Mouse (Mus musculus): ENCODE results near the gene Slc16a4. TPM values are rescaled to one million over a fixed set of nuclear protein-coding genes. Genes with fewer than 3 reads are reported as not detected.

The Slc16a4 gene
- polyA plus RNA-seq, 1 experiment from 2014 or later = 1.9 TPM

DNA sequence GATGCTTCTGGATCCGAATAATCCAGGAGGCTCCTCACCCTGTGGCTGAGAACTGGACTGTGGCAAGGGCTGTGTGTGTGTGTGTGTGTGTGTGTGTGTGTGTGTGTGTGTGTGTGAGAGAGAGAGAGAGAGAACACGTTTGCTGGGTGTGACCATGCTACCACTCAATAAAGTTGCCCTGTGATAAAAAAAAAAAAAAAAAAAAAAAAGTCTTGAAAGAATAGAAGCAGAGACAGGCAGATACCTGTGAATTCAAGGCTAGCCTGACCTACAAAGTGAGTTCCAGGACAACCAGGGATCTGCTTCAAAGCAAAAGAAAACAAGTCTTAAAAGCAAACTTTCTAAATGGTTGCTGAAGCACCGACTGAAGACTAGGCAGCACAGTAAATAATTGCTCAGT is 52.9 kb downstream of the Slc16a4 start:
- H3K4me1 ChIP-seq (replicated peaks; ENCODE audit: control insufficient read depth, insufficient read depth, low read length) = no peaks in the 10 kb centered on the region
- ATAC-seq (replicated peaks; ENCODE audit: low FRiP score) = no peak
- no peak overlapping the region for H3K4me2 ChIP-seq
- no peak overlapping the region for H3K4me3 ChIP-seq (ENCODE audit: low read depth, low read length)
- H3K27ac ChIP-seq (ENCODE audit: low read depth, low read length) = no peak overlapping the region
- no peak for DNase-seq (ENCODE audit: low spot score)
- no peaks in the 10 kb centered on the region for H3K27me3 ChIP-seq (replicated peaks; ENCODE audit: control insufficient read depth, insufficient read depth, low read length)
- H3K9ac ChIP-seq (ENCODE audit: low read depth, low read length) = no peak overlapping the region
- no peaks in the 10 kb centered on the region for H3K9me3 ChIP-seq (ENCODE audit: control insufficient read depth, low read length)
- WGBS = 52% methylated on average over 3 of the region's 3 CpGs
- H3K36me3 ChIP-seq (ENCODE audit: control insufficient read depth, insufficient read depth, low read length) = no peaks in the 10 kb centered on the region

DNA sequence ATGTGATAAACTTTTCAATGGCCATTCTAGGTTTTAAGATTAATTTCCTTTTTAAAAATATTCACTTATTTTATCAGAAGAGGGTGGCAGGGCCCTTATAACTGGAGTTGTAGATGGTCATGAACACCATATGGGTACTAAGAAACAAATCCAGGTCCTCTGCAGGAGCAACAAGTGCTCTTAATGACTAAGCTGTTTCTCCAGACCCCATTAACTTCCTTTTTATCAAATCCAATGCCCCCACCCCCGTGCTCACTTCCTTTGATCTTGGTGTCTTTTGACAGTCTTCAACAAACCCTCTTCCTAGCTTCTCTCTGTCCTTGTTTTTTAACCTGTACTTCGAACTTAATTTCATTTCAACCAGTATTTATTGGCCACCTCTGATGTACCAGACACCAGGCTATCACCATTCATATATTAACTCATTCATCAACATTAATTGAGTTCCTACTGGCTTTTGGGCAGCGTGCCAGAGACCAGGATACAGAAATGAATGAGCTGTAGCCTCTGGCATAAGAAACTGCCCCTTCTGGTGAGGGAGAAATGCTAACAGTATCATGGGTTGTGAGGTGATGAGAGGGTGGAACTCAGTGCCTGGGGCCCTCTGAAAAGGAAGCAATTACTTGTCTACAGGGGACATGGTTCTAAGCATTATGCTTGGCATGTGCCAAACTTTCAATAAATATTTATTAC is 54.1 kb downstream of the Slc16a4 start:
- Histone ChIP-seq H3K4me1 (replicated peaks; ENCODE audit: control insufficient read depth, insufficient read depth, low read length) (no peaks in the 10 kb centered on the region), H3K36me3 (ENCODE audit: control insufficient read depth, insufficient read depth, low read length) (no peaks in the 10 kb centered on the region), H3K4me3 (ENCODE audit: low read depth, low read length) (no peak overlapping the region), H3K27ac (ENCODE audit: low read depth, low read length) (no peak overlapping the region), H3K4me2 (peak overlapping the region; percentile 17; the same call in 1 of the 2 replicates), H3K9me3 (ENCODE audit: control insufficient read depth, low read length) (no peaks in the 10 kb centered on the region), H3K9ac (ENCODE audit: low read depth, low read length) (no peak overlapping the region), H3K27me3 (replicated peaks; ENCODE audit: control insufficient read depth, insufficient read depth, low read length) (no peaks in the 10 kb centered on the region)
- DNase-seq (ENCODE audit: low spot score) (no peak), ATAC-seq (replicated peaks; ENCODE audit: low FRiP score) (0 out of 2 replicates have a peak, but pooled peaks have one; percentile 20)
- WGBS = 36% methylated on average over 3 of the region's 3 CpGs

DNA sequence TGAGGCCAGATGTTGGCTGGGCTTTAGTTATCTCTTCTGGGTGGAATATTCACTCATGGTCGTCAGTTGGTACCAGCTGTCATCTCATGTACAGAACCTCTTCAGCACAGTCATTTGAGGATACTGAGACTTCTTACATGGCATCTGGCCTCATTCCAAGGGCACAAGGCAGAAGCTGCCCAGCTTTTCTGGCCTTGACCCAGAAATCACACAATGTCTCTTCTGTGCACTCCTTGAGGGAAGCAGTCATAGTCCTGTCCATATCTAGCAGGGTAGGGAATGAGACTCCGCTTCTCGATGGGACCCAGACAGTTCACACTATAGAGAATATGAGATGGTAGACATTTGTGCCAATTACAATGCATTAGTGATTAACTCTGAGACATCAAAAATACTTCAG is 58.0 kb downstream of the Slc16a4 start:
- Histone ChIP-seq H3K4me2 (no peak overlapping the region), H3K27me3 (replicated peaks; ENCODE audit: control insufficient read depth, insufficient read depth, low read length) (no peaks in the 10 kb centered on the region), H3K9me3 (ENCODE audit: control insufficient read depth, low read length) (no peaks in the 10 kb centered on the region), H3K9ac (ENCODE audit: low read depth, low read length) (no peak overlapping the region), H3K36me3 (ENCODE audit: control insufficient read depth, insufficient read depth, low read length) (no peaks in the 10 kb centered on the region), H3K4me1 (replicated peaks; ENCODE audit: control insufficient read depth, insufficient read depth, low read length) (no peaks in the 10 kb centered on the region), H3K27ac (ENCODE audit: low read depth, low read length) (no peak overlapping the region), H3K4me3 (ENCODE audit: low read depth, low read length) (no peak overlapping the region)
- WGBS = 73% methylated on average over 3 of the region's 3 CpGs
- DNase-seq (ENCODE audit: low spot score) = no peak
- no peak for ATAC-seq (replicated peaks; ENCODE audit: low FRiP score)

GRCm38 (mm10) chr3:107351706-107352105 is 60.7 kb downstream of the Slc16a4 start:
- H3K9me3 ChIP-seq (ENCODE audit: control insufficient read depth, low read length) = no peaks in the 10 kb centered on the region
- no peak overlapping the region for H3K4me2 ChIP-seq
- no peak overlapping the region for H3K4me3 ChIP-seq (ENCODE audit: low read depth, low read length)
- no peak overlapping the region for H3K27ac ChIP-seq (ENCODE audit: low read depth, low read length)
- DNase-seq (ENCODE audit: low spot score) (no peak), ATAC-seq (replicated peaks; ENCODE audit: low FRiP score) (no peak)
- no peaks in the 10 kb centered on the region for H3K4me1 ChIP-seq (replicated peaks; ENCODE audit: control insufficient read depth, insufficient read depth, low read length)
- H3K27me3 ChIP-seq (replicated peaks; ENCODE audit: control insufficient read depth, insufficient read depth, low read length) = no peaks in the 10 kb centered on the region
- no peaks in the 10 kb centered on the region for H3K36me3 ChIP-seq (ENCODE audit: control insufficient read depth, insufficient read depth, low read length)
- no peak overlapping the region for H3K9ac ChIP-seq (ENCODE audit: low read depth, low read length)
- WGBS = 60% methylated on average over 3 of the region's 3 CpGs

- DNase-seq (ENCODE audit: low spot score) = no peak
- Histone ChIP-seq H3K36me3 (ENCODE audit: control insufficient read depth, insufficient read depth, low read length) (no peaks in the 10 kb centered on the region), H3K27ac (ENCODE audit: low read depth, low read length) (no peak overlapping the region), H3K9me3 (ENCODE audit: control insufficient read depth, low read length) (no peaks in the 10 kb centered on the region), H3K4me3 (ENCODE audit: low read depth, low read length) (no peak overlapping the region), H3K4me1 (replicated peaks; ENCODE audit: control insufficient read depth, insufficient read depth, low read length) (no peaks in the 10 kb centered on the region), H3K27me3 (replicated peaks; ENCODE audit: control insufficient read depth, insufficient read depth, low read length) (no peaks in the 10 kb centered on the region), H3K4me2 (no peak overlapping the region), H3K9ac (ENCODE audit: low read depth, low read length) (no peak overlapping the region)
- no peak for ATAC-seq (replicated peaks; ENCODE audit: low FRiP score)
- 74% methylated on average over 6 of the region's 6 CpGs for WGBS
Measured at GRCm38 (mm10) chr3:107355618-107356260, 64.7 kb downstream of the Slc16a4 start.

DNA sequence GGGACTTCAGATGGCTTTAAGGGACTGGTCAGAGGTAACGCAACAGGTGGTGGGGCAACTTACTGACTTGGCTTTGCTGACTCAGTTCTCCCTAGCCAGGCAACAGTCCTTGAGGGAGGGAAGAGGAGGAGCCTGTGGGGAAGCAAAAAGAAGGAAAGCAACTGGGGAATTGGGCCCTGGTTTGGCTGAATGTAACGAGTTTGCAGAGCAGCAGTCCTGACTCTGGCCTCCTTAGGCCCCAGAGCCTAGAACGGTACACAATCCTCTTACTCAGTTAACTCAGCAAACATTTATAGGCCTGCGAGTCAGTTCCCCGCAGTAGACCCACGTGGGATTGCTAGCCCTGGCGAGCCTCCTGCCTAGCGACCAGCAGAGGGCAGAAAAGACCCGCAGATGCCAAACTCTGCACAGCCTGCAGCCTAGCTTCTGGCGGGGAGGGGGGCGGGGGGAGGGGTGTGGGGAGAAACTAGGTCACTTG is 66.0 kb downstream of the Slc16a4 start:
- Histone ChIP-seq H3K4me2 (peak overlapping the region; percentile 53), H3K27me3 (replicated peaks; ENCODE audit: control insufficient read depth, insufficient read depth, low read length) (no peaks in the 10 kb centered on the region), H3K36me3 (ENCODE audit: control insufficient read depth, insufficient read depth, low read length) (no peaks in the 10 kb centered on the region), H3K9me3 (ENCODE audit: control insufficient read depth, low read length) (no peaks in the 10 kb centered on the region), H3K27ac (ENCODE audit: low read depth, low read length) (no peak overlapping the region), H3K4me3 (ENCODE audit: low read depth, low read length) (peak overlapping the region; percentile 14; the same call in 1 of the 2 replicates), H3K9ac (ENCODE audit: low read depth, low read length) (peak overlapping the region; percentile 45; the same call in 1 of the 2 replicates), H3K4me1 (replicated peaks; ENCODE audit: control insufficient read depth, insufficient read depth, low read length) (no peaks in the 10 kb centered on the region)
- WGBS = under 1% methylated on average over 11 of the region's 11 CpGs
- DNase-seq (ENCODE audit: low spot score) (peak; percentile 70), ATAC-seq (replicated peaks; ENCODE audit: low FRiP score) (peak; percentile 83)

- Histone ChIP-seq H3K36me3 (ENCODE audit: control insufficient read depth, insufficient read depth, low read length) (no peaks in the 10 kb centered on the region), H3K9ac (ENCODE audit: low read depth, low read length) (no peak overlapping the region), H3K27ac (ENCODE audit: low read depth, low read length) (no peak overlapping the region), H3K4me2 (no peak overlapping the region), H3K4me3 (ENCODE audit: low read depth, low read length) (no peak overlapping the region), H3K27me3 (replicated peaks; ENCODE audit: control insufficient read depth, insufficient read depth, low read length) (no peaks in the 10 kb centered on the region), H3K4me1 (replicated peaks; ENCODE audit: control insufficient read depth, insufficient read depth, low read length) (no peaks in the 10 kb centered on the region), H3K9me3 (ENCODE audit: control insufficient read depth, low read length) (no peaks in the 10 kb centered on the region)
- WGBS = 71% methylated on average over 3 of the region's 3 CpGs
- ATAC-seq (replicated peaks; ENCODE audit: low FRiP score) = no peak
- DNase-seq (ENCODE audit: low spot score) = no peak
Measured at GRCm38 (mm10) chr3:107357700-107358234, 66.7 kb downstream of the Slc16a4 start.

DNA sequence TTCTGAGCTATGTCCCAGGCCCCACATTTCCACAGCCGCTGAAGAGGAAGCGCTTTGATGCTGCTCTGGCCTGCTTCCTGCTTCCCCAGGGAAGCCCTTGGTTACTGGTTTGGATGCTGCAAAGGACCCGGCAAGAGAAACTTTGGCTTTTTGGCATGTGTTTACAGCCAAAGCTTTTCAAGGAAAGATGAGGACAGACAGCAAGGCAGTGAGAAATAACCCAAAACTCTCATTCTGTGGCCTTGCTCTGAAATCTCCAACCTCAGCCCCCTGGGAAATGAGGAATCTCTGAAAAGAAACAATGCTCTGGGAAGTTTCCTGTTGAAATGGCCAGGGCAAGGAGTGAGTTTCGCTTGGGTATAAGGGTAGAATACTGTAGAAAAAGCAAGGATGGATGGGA is 69.3 kb downstream of the Slc16a4 start:
- no peak overlapping the region for H3K27ac ChIP-seq (ENCODE audit: low read depth, low read length)
- no peak for DNase-seq (ENCODE audit: low spot score)
- 53% methylated on average over 4 of the region's 4 CpGs for WGBS
- no peaks in the 10 kb centered on the region for H3K4me1 ChIP-seq (replicated peaks; ENCODE audit: control insufficient read depth, insufficient read depth, low read length)
- no peaks in the 10 kb centered on the region for H3K27me3 ChIP-seq (replicated peaks; ENCODE audit: control insufficient read depth, insufficient read depth, low read length)
- ATAC-seq (replicated peaks; ENCODE audit: low FRiP score) = no peak
- H3K9me3 ChIP-seq (ENCODE audit: control insufficient read depth, low read length) = no peaks in the 10 kb centered on the region
- no peak overlapping the region for H3K9ac ChIP-seq (ENCODE audit: low read depth, low read length)
- no peak overlapping the region for H3K4me2 ChIP-seq
- no peaks in the 10 kb centered on the region for H3K36me3 ChIP-seq (ENCODE audit: control insufficient read depth, insufficient read depth, low read length)
- no peak overlapping the region for H3K4me3 ChIP-seq (ENCODE audit: low read depth, low read length)
